Mouse (Mus musculus) ES-Bruce4 (cell line): ENCODE data around the gene Selenot.

ENCODE experiments used
- CTCF ChIP-seq: IDR thresholded peaks from one replicate; pipeline ENCODE4 v1.8.1; 2011; ENCODE audit warnings: low read depth, low read length
- EP300 ChIP-seq: IDR thresholded peaks from 2 replicates; pipeline ENCODE4 v1.6.1; 2011; ENCODE audit warnings: low read depth, low read length; ENCODE audit not compliant: insufficient read depth

DNA sequence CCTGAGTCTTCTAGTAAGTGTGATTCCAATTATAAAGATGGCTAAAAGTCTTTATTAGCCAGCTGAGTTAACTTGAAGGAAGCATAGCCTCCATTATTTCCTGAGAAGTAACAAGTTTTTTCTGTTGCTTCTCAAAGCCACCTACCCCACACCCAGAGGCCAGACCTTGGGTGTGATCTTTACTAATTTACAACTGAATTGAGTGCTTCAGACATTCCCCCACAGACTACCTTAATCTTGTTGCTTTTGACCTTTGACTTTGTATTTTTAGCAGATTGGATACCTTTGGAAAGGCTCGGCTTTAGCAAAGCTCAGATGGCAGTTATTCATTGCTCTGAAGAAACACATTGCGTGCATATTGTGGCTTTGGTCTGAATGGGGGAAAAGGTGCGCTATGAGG lies 5.6 kb upstream of the Selenot start:
- TF ChIP-seq CTCF (no peak), EP300 (no peak)
